Mouse (Mus musculus) ES-Bruce4 (cell line): ENCODE data around the gene Tbc1d8.

Experiments used
- CTCF ChIP-seq: IDR thresholded peaks from one replicate; pipeline ENCODE4 v1.8.1; 2011; ENCODE audit warnings: low read depth, low read length
- POLR2A ChIP-seq: IDR thresholded peaks from one replicate; pipeline ENCODE4 v1.8.1; 2011; ENCODE audit warnings: low read length; ENCODE audit not compliant: insufficient read depth

- TF ChIP-seq CTCF (no peak), POLR2A (no peak)
Measured at GRCm38 (mm10) chr1:39373378-39373777, 105.2 kb downstream of the Tbc1d8 start.
